Mouse (Mus musculus) kidney, adult 10 weeks (tissue): Measurements from ENCODE around the gene Bglap2. TPM values are rescaled to one million over a fixed set of nuclear protein-coding genes. Genes with fewer than 3 reads are reported as not detected.

ENCODE experiments used
- polyA plus RNA-seq: library from polyadenylated mRNA; stranded (reverse); fragments of 350-450 nt; fragmentation: Illumina TruSeq; extraction: RNeasy Lipid Tissue Mini Kit (QIAGEN cat#74804); gene quantifications from one replicate; pipeline ENCODE4 v1.2.3, GENCODE M21; 2014; ENCODE audit warnings: low read depth, low replicate concordance

The Bglap2 gene
- polyA plus RNA-seq: not detected

DNA sequence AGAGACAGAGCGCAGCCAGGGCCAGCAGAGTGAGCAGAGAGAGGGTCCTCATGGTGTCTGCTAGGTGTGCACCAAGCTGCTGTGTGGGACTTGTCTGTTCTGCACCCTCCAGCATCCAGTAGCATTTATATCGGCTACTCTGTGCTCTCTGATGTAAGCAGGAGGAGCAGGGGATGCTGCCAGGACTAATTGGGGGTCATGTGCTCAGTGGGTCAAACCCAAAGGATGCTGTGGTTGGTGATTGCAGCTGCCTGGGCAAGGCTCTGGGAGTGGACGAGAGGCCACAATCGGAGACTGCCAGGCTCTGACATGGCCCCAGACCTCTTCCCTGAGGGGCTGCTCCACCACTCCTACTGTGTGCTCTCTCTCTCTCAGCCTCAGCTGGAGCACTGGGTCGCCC, at the start of gene Bglap2:
TSS of gene Bglap2 (minus strand) at position 101 of the 400 bp plus-strand sequence.

GRCm38 (mm10) chr3:88424605-88425329, 46.3 kb upstream of the Bglap2 start, which contains the start of gene Slc25a44:
Gene Slc25a44, minus strand, starts transcription at chr3:88425139.

DNA sequence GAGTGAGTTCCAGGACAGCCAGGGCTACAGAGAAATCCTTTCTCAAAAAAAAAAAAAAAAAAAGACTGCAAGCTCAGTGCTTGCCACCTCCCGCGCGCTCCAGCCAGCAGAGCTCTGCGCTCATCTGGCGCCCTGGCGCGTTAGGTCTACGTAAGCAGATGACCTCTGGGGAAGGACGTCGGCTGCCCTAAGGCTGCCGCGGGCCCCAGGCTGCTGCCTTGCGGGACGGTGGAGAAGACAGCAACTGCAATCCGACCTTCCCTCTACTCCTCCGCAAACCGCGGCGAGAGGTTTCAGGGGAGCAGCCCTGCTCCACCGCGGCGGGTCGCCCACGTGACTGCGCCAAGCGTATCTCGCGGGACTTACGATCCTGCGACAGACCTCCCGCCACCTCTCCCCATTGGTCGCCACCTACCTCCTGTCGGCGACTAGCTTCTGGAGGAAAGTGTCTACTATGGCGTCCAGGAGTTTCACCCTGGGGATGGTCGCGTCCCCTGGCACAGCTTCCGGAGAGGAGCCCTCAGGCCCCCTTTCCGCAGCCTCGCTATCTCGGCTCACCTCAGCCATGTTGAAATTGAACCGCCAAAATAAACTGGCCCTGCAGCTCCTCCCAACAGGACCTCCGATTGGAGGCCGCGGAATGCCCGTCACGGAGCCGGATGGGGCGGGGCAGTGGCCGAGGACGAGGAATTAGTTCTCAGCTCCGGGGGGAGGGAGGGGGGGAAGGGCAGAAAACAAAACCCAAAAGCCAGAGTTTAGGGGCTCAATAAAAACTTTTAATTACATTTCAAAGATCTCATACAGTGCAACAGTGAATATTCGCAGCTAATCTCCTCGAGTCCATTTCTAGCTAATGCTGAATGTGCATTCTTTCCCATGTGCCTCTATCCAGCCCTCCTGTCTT, 31.5 kb upstream of the Bglap2 start, which contains the start of gene Pmf1:
TSS of gene Pmf1 (minus strand) at position 591 of the 904 bp plus-strand sequence.

DNA sequence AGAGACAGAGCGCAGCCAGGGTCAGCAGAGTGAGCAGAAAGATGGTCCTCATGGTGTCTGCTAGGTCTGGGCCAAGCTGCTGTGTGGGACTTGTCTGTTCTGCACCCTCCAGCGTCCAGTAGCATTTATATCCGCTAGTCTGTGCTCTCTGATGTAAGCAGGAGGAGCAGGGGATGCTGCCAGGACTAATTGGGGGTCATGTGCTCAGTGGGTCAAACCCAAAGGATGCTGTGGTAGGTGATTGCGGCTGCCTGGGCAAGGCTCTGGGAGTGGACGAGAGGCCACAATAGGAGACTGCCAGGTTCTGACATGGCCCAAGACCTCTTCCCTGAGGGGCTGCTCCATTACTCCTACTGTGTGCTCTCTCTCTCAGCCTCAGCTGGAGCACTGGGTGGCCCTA, 5.9 kb upstream of the Bglap2 start, which contains the start of gene Bglap:
TSS of gene Bglap (minus strand) at position 101 of the 400 bp plus-strand sequence.

DNA sequence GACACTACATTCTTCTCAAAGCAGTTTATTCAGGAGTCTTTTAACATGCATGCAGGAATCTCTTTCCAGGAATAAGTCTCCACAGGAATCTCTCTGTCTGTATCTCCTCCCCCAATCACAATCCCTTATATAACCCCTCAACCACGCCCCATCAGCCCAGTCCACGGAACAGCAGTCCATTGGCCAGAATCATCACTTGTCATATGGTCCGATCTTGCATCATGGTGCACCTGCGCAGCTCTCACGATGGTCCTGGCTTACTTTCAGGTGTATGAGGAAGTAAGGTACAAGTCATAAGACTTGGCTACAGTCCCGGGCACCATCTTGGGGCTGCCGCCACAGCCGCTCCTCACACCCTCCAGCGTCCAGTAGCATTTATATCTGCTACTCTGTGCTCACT, 5.9 kb downstream of the Bglap2 start, which contains the start of gene Bglap3:
TSS of gene Bglap3 (minus strand) at position 101 of the 400 bp plus-strand sequence.

GRCm38 (mm10) chr3:88364337-88364736, 14.2 kb downstream of the Bglap2 start, which contains the start of gene Paqr6:
Gene Paqr6, plus strand, starts transcription at chr3:88364584.

GRCm38 (mm10) chr3:88336058-88337013, 42.2 kb downstream of the Bglap2 start, which contains the start of the genes Tmem79 and Smg5:
Gene Tmem79, minus strand, starts transcription at chr3:88336148.
Gene Smg5, plus strand, starts transcription at chr3:88336260.

Other genes with a start within 250 kb of the Bglap2 start
- gene Mef2d, start 236.3 kb downstream of the Bglap2 start, polyA plus RNA-seq: 5.2 TPM
- gene Rhbg, start 124.0 kb downstream of the Bglap2 start, polyA plus RNA-seq: 0.40 TPM
- gene Gm38392, start 91.5 kb downstream of the Bglap2 start, polyA plus RNA-seq: not detected
- gene Tsacc, start 81.7 kb downstream of the Bglap2 start, polyA plus RNA-seq: 4.5 TPM
- 106 TPM for gene Cct3, start 81.6 kb downstream of the Bglap2 start, polyA plus RNA-seq
- 2.8 TPM for gene Glmp, start 53.7 kb downstream of the Bglap2 start, polyA plus RNA-seq
- gene Tmem79, start 42.6 kb downstream of the Bglap2 start, polyA plus RNA-seq: 0.61 TPM
- 23.3 TPM for gene Smg5, start 42.4 kb downstream of the Bglap2 start, polyA plus RNA-seq
- gene Paqr6, start 14.1 kb downstream of the Bglap2 start, polyA plus RNA-seq: not detected
- gene Bglap3, start 6.0 kb downstream of the Bglap2 start, polyA plus RNA-seq: 0.57 TPM
- not detected for gene Bglap, start 5.8 kb upstream of the Bglap2 start, polyA plus RNA-seq
- gene Pmf1, start 31.6 kb upstream of the Bglap2 start, polyA plus RNA-seq: 1.9 TPM
- gene Slc25a44, start 46.4 kb upstream of the Bglap2 start, polyA plus RNA-seq: 13.4 TPM
- 77.3 TPM for gene Sema4a, start 82.5 kb upstream of the Bglap2 start, polyA plus RNA-seq
- 2.7 TPM for gene Lmna, start 131.3 kb upstream of the Bglap2 start, polyA plus RNA-seq
- 0.57 TPM for gene Mex3a, start 153.7 kb upstream of the Bglap2 start, polyA plus RNA-seq
- gene Rab25, start 169.6 kb upstream of the Bglap2 start, polyA plus RNA-seq: 2.4 TPM
- gene Lamtor2, start 174.4 kb upstream of the Bglap2 start, polyA plus RNA-seq: 7.3 TPM
- gene Ubqln4, start 175.1 kb upstream of the Bglap2 start, polyA plus RNA-seq: 19.4 TPM
- gene Ssr2, start 197.2 kb upstream of the Bglap2 start, polyA plus RNA-seq: 22.5 TPM
- 11.2 TPM for gene Arhgef2, start 227.3 kb upstream of the Bglap2 start, polyA plus RNA-seq